Mouse (Mus musculus) stomach, embryonic 14.5 days (tissue): Measurements from ENCODE around the gene Mindy4. TPM values are rescaled to one million over a fixed set of nuclear protein-coding genes. Genes with fewer than 3 reads are reported as not detected.

ENCODE experiments used
- ATAC-seq: fragments of 200-750 bp; cut with Nextera tagmentation; 2 replicates; pipeline ENCODE4 v1.8.0; 2017; ENCODE audit warnings: low read depth, moderate TSS enrichment; ENCODE audit not compliant: insufficient number of reproducible peaks, insufficient read depth, low FRiP score
- H3K27ac ChIP-seq: fragments of 300-500 bp; sonication (generic); 2 replicates; pipeline ENCODE4 v1.5.1; 2014; ENCODE audit warnings: mild to moderate bottlenecking, low read length, moderate library complexity, mixed read lengths
- H3K27me3 ChIP-seq: fragments of 300-500 bp; sonication (generic); 2 replicates; pipeline ENCODE4 v1.6.1; 2014; ENCODE audit warnings: low read length, control low read depth, mixed read lengths; ENCODE audit not compliant: control insufficient read depth, insufficient read depth
- H3K36me3 ChIP-seq: fragments of 300-500 bp; sonication (generic); 2 replicates; pipeline ENCODE4 v1.6.1; 2014; ENCODE audit warnings: mild to moderate bottlenecking, control low read depth, low read length, moderate library complexity, mixed read lengths; ENCODE audit not compliant: control insufficient read depth, insufficient read depth
- H3K4me1 ChIP-seq: fragments of 300-500 bp; sonication (generic); 2 replicates; pipeline ENCODE4 v1.6.1; 2014; ENCODE audit warnings: low read length, control low read depth, mixed read lengths; ENCODE audit not compliant: control insufficient read depth, insufficient read depth
- H3K4me2 ChIP-seq: fragments of 300-500 bp; sonication (generic); replicated peaks from 2 replicates; pipeline ENCODE4 v1.6.1; 2014; ENCODE audit warnings: low read depth, low read length, control low read depth
- H3K4me3 ChIP-seq: fragments of 300-500 bp; sonication (generic); 2 replicates; pipeline ENCODE4 v1.5.1; 2014; ENCODE audit warnings: low read depth, low read length, control low read depth
- H3K9ac ChIP-seq: fragments of 300-500 bp; sonication (generic); replicated peaks from 2 replicates; pipeline ENCODE4 v1.6.1; 2014; ENCODE audit warnings: low read depth, mild to moderate bottlenecking, control low read depth, low read length, moderate library complexity, mixed read lengths
- H3K9me3 ChIP-seq: fragments of 300-500 bp; sonication (generic); 2 replicates; pipeline ENCODE4 v1.6.1; 2016; ENCODE audit warnings: low read depth, low read length, control low read depth; ENCODE audit not compliant: control insufficient read depth
- WGBS: fragments of 180-500 bp; shearing (Covaris S2); extraction: QIAGEN DNeasy Blood & Tissue Kit; methylation state at CpG from one replicate; pipeline ENCODE4 v1.1.7; 2014; 5-methylcytosine and 5-hydroxymethylcytosine counted together
- polyA plus RNA-seq: library from polyadenylated mRNA; unstranded; fragments of >200 nt; fragmentation: Nextera tagmentation; extraction: Ambion mirVana; gene quantifications from 2 replicates; pipeline ENCODE4 v1.2.1, GENCODE M21; 2014

The Mindy4 gene
- polyA plus RNA-seq, 1 experiment from 2014 or later: 18.0 TPM

- Histone ChIP-seq H3K27ac (no peak overlapping the region), H3K4me3 (no peak overlapping the region), H3K9me3 (no peaks in the 10 kb centered on the region), H3K4me2 (no peak overlapping the region), H3K9ac (no peak overlapping the region), H3K36me3 (no peaks in the 10 kb centered on the region), H3K27me3 (no peaks in the 10 kb centered on the region), H3K4me1 (0 out of 2 replicates have a peak, but pooled peaks cover 5% of the 10 kb centered on the region)
- ATAC-seq: no peak
- WGBS: 42% methylated on average over 7 of the region's 7 CpGs
Observed at GRCm38 (mm10) chr6:55355575-55355974, 152.4 kb downstream of the Mindy4 start.

GRCm38 (mm10) chr6:55356017-55356703, 153.0 kb downstream of the Mindy4 start:
- Histone ChIP-seq H3K4me3 (no peak overlapping the region), H3K27ac (no peak overlapping the region), H3K27me3 (no peaks in the 10 kb centered on the region), H3K4me2 (no peak overlapping the region), H3K36me3 (no peaks in the 10 kb centered on the region), H3K4me1 (0 out of 2 replicates have a peak, but pooled peaks cover 5% of the 10 kb centered on the region), H3K9ac (no peak overlapping the region), H3K9me3 (no peaks in the 10 kb centered on the region)
- ATAC-seq: no peak
- WGBS: 41% methylated on average over 5 of the region's 5 CpGs

- Histone ChIP-seq H3K27ac (no peak overlapping the region), H3K36me3 (no peaks in the 10 kb centered on the region), H3K9me3 (no peaks in the 10 kb centered on the region), H3K4me3 (no peak overlapping the region), H3K9ac (no peak overlapping the region), H3K4me2 (no peak overlapping the region), H3K27me3 (no peaks in the 10 kb centered on the region), H3K4me1 (0 out of 2 replicates have a peak, but pooled peaks cover 5% of the 10 kb centered on the region)
- WGBS: 63% methylated on average over 5 of the region's 5 CpGs
- ATAC-seq: no peak
Observed at GRCm38 (mm10) chr6:55356976-55357635, 153.9 kb downstream of the Mindy4 start.

GRCm38 (mm10) chr6:55357636-55358031, 154.5 kb downstream of the Mindy4 start:
- H3K4me1 ChIP-seq: 0 out of 2 replicates have a peak, but pooled peaks cover 5% of the 10 kb centered on the region
- no peak for ATAC-seq
- no peak overlapping the region for H3K9ac ChIP-seq
- H3K27me3 ChIP-seq: no peaks in the 10 kb centered on the region
- H3K9me3 ChIP-seq: no peaks in the 10 kb centered on the region
- no peaks in the 10 kb centered on the region for H3K36me3 ChIP-seq
- H3K4me3 ChIP-seq: no peak overlapping the region
- no peak overlapping the region for H3K4me2 ChIP-seq
- H3K27ac ChIP-seq: no peak overlapping the region
- 53% methylated on average over 6 of the region's 6 CpGs for WGBS

- Histone ChIP-seq H3K27ac (no peak overlapping the region), H3K27me3 (no peaks in the 10 kb centered on the region), H3K4me2 (no peak overlapping the region), H3K9me3 (no peaks in the 10 kb centered on the region), H3K36me3 (no peaks in the 10 kb centered on the region), H3K9ac (no peak overlapping the region), H3K4me3 (no peak overlapping the region), H3K4me1 (0 out of 2 replicates have a peak, but pooled peaks cover 5% of the 10 kb centered on the region)
- ATAC-seq: peak; percentile 50; the same call in 1 of the 2 replicates
- 27% methylated on average over 2 of the region's 2 CpGs for WGBS
Observed at GRCm38 (mm10) chr6:55358731-55359143, 155.6 kb downstream of the Mindy4 start.

- no peak overlapping the region for H3K27ac ChIP-seq
- no peaks in the 10 kb centered on the region for H3K9me3 ChIP-seq
- no peak for ATAC-seq
- no peak overlapping the region for H3K9ac ChIP-seq
- H3K4me1 ChIP-seq: no peaks in the 10 kb centered on the region
- 80% methylated on average over 1 of the region's 1 CpGs for WGBS
- H3K4me2 ChIP-seq: no peak overlapping the region
- no peaks in the 10 kb centered on the region for H3K36me3 ChIP-seq
- no peak overlapping the region for H3K4me3 ChIP-seq
- no peaks in the 10 kb centered on the region for H3K27me3 ChIP-seq
Observed at GRCm38 (mm10) chr6:55362663-55363062, 159.5 kb downstream of the Mindy4 start.

- no peaks in the 10 kb centered on the region for H3K4me1 ChIP-seq
- H3K27me3 ChIP-seq: no peaks in the 10 kb centered on the region
- no peaks in the 10 kb centered on the region for H3K9me3 ChIP-seq
- H3K4me3 ChIP-seq: no peak overlapping the region
- H3K27ac ChIP-seq: no peak overlapping the region
- no peak overlapping the region for H3K4me2 ChIP-seq
- H3K9ac ChIP-seq: no peak overlapping the region
- no peaks in the 10 kb centered on the region for H3K36me3 ChIP-seq
- no peak for ATAC-seq
Observed at GRCm38 (mm10) chr6:55367126-55367525, 163.9 kb downstream of the Mindy4 start.
